Mouse (Mus musculus) testis, adult 2 months (tissue): Measurements from ENCODE around the gene Aimp1.

Experiments
- CTCF ChIP-seq: fragments of 200-500 bp; IDR thresholded peaks from 2 replicates; pipeline ENCODE4 v1.5.1; 2012; ENCODE audit warnings: low read depth, mild to moderate bottlenecking, inconsistent platforms, low read length, moderate library complexity; ENCODE audit not compliant: control insufficient read depth, insufficient read depth, insufficient replicate concordance
- POLR2A ChIP-seq: fragments of 200-500 bp; IDR thresholded peaks from 2 replicates; pipeline ENCODE4 v1.6.1; 2012; ENCODE audit warnings: low read depth, mild to moderate bottlenecking, inconsistent platforms, low read length, moderate library complexity; ENCODE audit not compliant: control insufficient read depth

DNA sequence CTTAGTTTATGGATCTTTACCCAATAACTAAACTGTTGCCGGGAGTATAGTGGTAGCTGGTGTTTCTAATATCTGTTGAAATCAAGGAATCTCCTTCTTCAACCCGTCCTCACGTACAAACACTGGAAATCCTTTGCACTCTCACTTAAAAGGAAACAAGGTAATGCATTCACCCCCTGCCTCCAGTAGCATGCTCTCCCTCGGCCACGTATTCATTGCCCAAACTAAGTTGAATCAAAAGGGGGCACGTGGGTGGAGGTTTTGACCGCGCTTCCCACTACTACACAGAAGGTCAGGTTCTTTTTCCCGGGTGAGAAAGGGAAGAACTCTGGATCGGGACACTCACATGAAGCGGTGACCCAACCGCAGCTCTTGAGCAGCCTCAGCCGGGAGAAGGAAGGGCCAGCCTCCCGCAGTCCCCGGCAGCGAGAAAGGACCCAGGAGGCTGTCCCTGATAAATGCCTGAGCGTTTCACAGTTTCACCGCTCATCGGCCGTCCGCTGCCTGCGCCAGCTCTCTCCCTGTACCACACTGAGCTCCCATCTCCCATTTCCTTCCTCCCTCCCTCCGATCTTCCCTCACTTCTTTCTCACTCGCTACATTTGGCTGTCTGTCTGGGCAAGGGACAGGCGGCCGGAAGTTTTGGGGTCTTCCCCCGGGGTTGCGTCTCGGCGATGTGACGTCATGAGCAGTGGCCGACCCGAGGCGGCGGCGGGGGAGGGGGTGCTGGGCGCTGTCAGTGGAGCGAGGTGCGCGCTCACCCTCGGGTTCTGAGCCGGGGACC is 531 bp downstream of the Aimp1 start, which contains the start of gene Tbck:
- TF ChIP-seq CTCF (no peak), POLR2A (no peak; the same call in none of the 2 replicates)
